Mouse (Mus musculus) urinary bladder, adult 18-20 months (tissue): ENCODE results near the gene Arl1.
"Not testable (repeated sequence)": the region's sequence is repeated elsewhere in the genome, so short reads cannot be mapped to it uniquely, and the experiment has no call there.

ENCODE experiments used
- DNase-seq, 2 experiments: peaks; one replicate each; pipeline ENCODE4 v3.0.0; 2022; ENCODE audit warnings: low spot score in 2 of 2, mixed read lengths in 2 of 2

Gene Arl1

DNA sequence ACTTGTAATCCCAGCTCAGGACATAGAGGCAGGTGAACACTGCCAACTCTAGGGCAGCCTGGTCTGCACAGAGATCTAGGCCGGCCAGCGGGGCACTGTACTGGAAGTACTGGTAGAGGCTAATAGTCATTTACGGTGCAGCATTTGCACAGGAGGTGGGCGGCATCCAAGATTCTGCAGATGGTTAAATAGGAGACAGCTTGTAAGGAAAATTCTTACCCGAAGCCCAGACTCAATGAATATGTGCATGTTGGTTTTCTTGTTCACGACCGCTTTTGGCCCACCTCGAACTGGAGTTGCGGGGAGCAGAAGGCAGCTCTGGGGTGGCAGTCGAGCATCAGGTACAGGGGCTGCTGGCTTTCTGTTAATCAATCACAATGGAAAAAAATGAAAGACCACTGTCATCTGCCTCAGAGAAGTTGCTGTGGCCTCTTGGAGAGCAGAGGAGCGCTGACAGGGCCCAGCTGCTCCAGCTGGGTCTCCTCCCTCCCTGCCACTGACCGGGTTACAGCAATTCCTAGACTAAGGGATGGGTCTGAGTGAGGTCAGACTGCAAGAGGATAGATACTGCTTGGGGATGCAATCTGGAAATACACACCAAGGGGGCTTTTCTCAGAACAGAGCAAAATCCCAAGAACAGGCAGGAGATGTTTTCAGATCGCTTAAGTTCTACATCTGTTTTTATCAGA lies 31.0 kb downstream of the Arl1 start:
- DNase-seq, result no peak

DNA sequence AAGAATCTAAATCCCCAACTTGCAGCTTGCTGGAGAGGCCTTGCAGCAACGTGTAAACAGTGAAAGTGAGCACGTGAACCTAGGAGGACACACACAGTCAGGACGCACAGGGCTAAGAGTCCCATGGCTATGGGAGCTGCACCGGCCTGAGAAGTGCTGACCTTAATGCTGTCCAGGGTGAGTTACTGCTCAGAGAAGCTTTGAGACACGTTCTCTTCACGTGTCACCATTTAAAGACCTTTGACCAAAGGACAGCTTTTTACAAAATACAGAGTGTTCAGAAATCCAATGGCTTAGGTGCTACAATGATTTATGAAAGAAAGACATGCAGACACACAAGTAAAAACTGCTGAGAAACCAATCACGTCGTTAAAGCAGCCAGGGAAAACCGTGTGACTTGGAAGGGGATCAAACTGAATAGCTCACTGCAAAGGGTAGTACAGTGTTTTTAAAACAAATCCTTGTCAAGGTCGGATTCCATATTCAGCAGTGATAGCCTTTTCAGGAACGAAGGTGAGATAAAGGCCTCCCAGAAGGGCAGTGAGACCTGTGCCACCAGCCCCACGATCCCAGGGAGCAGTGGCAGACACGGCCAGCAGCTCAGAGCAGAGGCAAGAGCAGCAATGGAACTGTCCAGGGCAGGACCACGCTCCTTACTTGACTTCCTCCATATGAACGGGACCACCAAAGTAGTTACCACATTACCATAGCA lies 34.9 kb downstream of the Arl1 start:
- no peak for DNase-seq

DNA sequence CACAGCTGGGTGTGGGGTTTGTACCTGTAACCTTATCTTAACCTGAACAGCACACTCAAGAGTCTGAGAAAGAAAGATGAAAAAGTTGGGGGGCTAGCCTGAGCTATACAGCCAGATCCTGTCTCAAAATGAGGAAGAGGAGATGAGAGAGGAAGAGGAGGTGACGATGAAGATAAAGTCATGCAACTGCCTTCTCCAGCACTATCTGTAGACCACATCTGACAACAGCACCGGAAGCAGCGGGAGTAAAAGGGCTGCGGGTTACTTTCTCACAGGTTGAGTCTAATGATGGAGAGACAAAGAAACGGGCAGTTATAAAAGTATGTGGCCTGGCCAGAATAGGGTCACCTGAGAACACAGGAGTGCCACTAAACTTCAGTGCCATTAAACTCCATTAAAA lies 38.3 kb downstream of the Arl1 start:
- DNase-seq, result no peak

DNA sequence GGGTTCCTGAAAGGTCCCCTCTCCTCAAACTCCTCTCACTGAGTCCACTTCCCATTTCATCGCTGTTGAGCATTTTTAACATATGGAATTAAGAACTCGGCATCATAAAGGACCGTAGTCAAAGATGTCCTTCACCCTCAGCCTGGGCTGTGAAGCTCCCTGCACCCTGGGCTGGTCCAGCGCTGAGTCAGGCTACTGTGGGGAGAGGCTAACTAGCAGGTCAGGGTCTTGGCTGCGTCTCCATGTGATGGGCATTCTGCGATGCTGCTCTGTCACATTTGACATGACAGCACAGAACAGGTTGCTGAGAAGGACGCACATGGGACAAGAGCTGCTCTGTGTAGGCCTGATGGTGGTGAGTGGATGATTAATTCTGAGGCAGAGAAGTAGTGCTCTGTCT lies 39.0 kb downstream of the Arl1 start:
- DNase-seq, result no peak

DNA sequence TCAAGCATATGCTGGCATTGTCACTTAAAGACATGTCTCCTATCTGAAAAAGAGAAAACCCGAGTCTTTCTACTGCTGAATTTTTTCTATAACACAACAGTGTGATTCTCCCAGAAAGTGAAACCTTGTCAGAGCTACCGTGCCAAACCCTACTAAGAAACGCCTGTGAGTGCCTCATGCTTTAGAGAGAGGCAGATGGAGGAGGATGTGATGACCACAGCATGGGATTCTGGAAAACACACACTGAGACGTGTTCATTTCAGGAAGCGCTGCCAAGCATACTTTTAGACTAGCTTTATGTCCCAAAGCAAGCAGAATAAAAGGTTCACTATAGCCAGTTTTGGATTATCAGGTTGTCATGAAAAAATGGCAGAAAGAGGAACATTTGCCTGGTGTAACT lies 42.3 kb downstream of the Arl1 start:
- DNase-seq, result not testable (repeated sequence)

DNA sequence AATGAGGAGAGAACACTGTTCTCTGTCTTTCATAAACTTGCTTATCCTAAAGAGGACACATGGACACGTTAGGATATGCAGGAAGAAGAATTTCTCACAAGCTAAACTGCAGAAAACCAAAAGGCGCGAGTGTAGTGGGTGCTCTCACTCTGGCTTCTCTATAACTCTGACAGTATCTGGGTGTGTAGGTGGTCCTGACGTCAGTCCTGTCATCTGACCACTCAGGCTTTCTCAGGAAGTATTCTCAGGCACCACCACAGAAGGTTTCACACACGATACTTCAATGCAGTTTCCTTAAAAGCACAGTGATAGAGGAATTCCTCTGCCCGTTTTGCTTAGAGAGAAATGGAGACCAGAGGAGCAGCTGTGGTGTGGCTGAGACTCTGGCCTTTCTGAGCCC lies 45.5 kb downstream of the Arl1 start:
- DNase-seq, result no peak

DNA sequence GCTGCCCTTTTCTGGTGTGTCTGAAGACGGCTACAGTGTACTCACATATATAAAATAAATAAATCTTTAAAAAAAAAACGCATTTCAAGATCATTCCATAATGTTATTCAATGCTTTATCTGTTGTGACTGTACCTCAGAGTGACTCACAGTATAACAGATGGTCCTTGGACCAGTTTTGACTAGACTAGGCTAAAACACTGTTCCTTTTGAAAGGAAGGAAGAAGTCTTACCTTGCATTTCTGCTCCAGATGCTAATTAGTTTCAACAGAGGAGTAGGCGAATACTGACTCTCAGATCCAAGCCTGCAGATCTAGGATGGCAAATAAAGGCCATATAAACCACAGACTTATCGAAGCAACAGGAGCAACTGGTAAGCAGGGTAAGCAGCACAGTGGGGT lies 50.1 kb downstream of the Arl1 start:
- DNase-seq, result no peak

DNA sequence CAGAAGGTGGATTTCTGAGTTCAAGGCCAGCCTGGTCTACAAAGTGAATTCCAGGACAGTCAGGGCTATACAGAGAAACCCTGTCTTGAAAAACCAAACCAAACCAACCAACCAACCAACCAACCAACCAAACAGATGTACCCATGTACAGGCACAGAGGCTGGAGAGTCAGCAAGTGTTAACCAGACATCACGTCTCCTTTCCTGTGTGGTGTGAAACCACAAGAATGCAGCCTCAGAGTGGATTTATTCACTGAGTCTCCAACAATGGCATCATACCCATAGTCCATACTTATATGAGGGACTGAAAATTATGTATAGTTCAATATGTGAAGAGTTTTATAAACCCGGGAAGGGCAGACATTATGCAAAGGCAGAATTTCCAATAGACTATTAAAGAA lies 52.5 kb downstream of the Arl1 start:
- not testable (repeated sequence) for DNase-seq

DNA sequence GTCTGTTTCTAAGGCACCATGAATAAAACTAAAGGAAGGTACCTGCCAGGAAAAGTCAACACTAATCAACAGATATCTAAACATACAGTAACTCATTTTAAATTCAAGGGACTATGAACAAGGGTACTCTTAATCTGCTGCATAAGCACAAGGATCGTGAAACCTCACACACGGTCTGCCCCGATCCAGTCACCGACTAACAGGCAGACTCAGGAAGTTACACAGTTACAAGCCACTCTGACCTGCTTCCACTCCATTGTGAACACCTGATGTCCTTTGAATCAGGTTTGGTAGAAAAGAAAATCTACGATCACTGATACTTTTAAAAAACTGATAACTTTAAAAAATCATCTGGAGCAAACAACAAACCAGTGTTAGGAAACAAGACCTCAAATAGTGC lies 53.3 kb downstream of the Arl1 start:
- no peak for DNase-seq

DNA sequence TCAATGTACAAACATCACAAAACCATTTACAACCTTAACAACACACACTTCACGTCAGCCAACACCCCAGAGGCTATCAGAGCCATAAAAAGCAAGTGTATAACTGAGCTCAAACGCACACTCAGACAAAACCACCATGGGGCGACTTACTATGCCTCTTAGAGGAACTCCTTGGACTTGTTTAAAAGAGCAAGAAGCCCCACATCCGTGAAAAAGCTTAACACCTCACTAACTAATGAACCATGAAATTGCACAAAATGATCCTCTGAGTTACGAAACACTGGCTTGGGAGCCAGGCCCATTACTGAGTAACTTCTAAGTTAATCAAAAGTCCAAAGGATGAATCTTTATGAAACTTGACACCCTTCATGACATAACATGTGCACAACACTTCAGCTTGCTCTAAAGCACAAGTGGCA lies 53.9 kb downstream of the Arl1 start:
- DNase-seq, result no peak

DNA sequence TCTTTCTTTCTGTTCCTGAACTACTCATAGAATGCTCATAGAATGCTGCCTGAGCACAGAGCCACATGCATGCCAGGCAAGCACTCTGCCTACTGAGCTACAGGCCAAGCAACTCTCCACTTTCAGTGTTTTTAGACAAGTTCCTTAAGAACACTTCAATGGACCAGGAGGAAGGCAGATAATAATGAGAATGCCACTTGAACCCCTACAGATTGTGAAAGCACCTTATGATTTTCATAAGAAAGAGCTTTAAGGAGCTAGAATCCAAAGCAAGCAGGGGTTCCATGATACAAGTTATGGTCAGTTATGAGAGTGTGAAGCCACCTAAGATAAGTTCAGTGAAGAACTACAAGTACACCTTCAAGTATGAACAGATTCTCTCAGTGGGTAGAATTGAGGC lies 63.0 kb downstream of the Arl1 start:
- no peak for DNase-seq
